Mouse (Mus musculus) urinary bladder, postnatal 36 days (tissue): Measurements from ENCODE around the gene Napb.
"Not testable (repeated sequence)": the region's sequence is repeated elsewhere in the genome, so short reads cannot be mapped to it uniquely, and the experiment has no call there.

Source experiments
- DNase-seq, 2 experiments: peaks; one replicate each; pipeline ENCODE4 v3.0.0; 2022; ENCODE audit warnings: low spot score in 2 of 2, mixed read lengths in 1 of 2

Gene Napb

GRCm38 (mm10) chr2:148732327-148733000, at the start of gene Napb:
Gene Napb (minus strand): TSS chr2:148732467.
- DNase-seq: peak; percentile 88 to 93

GRCm38 (mm10) chr2:148781709-148782108, 49.4 kb upstream of the Napb start, which contains the start of gene 8030411F24Rik:
Gene 8030411F24Rik (plus strand): TSS chr2:148782009.
- no peak for DNase-seq

GRCm38 (mm10) chr2:148771397-148771796, 39.1 kb upstream of the Napb start, which contains the start of gene Cst11:
Gene Cst11 (minus strand): TSS chr2:148771497.
- DNase-seq: not testable (repeated sequence)

- DNase-seq: no peak
Observed at GRCm38 (mm10) chr2:148763648-148764388, 31.6 kb upstream of the Napb start.

GRCm38 (mm10) chr2:148754310-148754846, 22.1 kb upstream of the Napb start:
- no peak for DNase-seq

GRCm38 (mm10) chr2:148751893-148752813, 19.9 kb upstream of the Napb start:
- peak; percentile 55 to 56 for DNase-seq

- DNase-seq: no peak
Observed at GRCm38 (mm10) chr2:148750058-148750457, 17.8 kb upstream of the Napb start, which contains the start of gene Cstl1. Gene Cstl1 (plus strand): TSS chr2:148750358.

GRCm38 (mm10) chr2:148743846-148744407, 11.7 kb upstream of the Napb start:
- DNase-seq: no peak

- no peak for DNase-seq
Observed at GRCm38 (mm10) chr2:148743001-148743400, 10.7 kb upstream of the Napb start.

- peak; percentile 2 to 9 for DNase-seq
Observed at GRCm38 (mm10) chr2:148731614-148732326, 497 bp downstream of the Napb start.

- no peak for DNase-seq
Observed at GRCm38 (mm10) chr2:148719271-148719995, 12.8 kb downstream of the Napb start.

GRCm38 (mm10) chr2:148717072-148717471, 15.2 kb downstream of the Napb start:
- no peak for DNase-seq

- no peak for DNase-seq
Observed at GRCm38 (mm10) chr2:148712326-148712725, 19.9 kb downstream of the Napb start.

GRCm38 (mm10) chr2:148707202-148707530, 25.1 kb downstream of the Napb start:
- no peak for DNase-seq

- no peak for DNase-seq
Observed at GRCm38 (mm10) chr2:148706409-148707201, 25.7 kb downstream of the Napb start.

- no peak for DNase-seq
Observed at GRCm38 (mm10) chr2:148698571-148698970, 33.7 kb downstream of the Napb start.

GRCm38 (mm10) chr2:148690781-148691180, 41.5 kb downstream of the Napb start:
- DNase-seq: no peak

GRCm38 (mm10) chr2:148690291-148690690, 42.0 kb downstream of the Napb start:
- DNase-seq: no peak
